Mouse (Mus musculus) bone marrow macrophage, adult 2 months (primary cell): Measurements from ENCODE around the gene Acvr1.

ENCODE experiments used
- CTCF ChIP-seq: IDR thresholded peaks from 2 replicates; pipeline ENCODE4 v1.5.1; 2012; ENCODE audit warnings: low read depth, mild to moderate bottlenecking, low read length, moderate library complexity
- POLR2A ChIP-seq: IDR thresholded peaks from 2 replicates; pipeline ENCODE4 v1.6.1; 2012; ENCODE audit warnings: mild to moderate bottlenecking, low read depth, low read length, borderline replicate concordance

GRCm38 (mm10) chr2:58433317-58433716 is 133.6 kb downstream of the Acvr1 start:
- TF ChIP-seq CTCF = no peak
- no peak for TF ChIP-seq POLR2A
